Mouse (Mus musculus) kidney, adult 18-20 months (tissue): ENCODE measurements around the gene Slain2.
"Not testable (repeated sequence)": the region's sequence is repeated elsewhere in the genome, so short reads cannot be mapped to it uniquely, and the experiment has no call there.

Source experiments
- DNase-seq: peaks from one replicate; pipeline ENCODE4 v3.0.0; 2021

Gene Slain2

DNA sequence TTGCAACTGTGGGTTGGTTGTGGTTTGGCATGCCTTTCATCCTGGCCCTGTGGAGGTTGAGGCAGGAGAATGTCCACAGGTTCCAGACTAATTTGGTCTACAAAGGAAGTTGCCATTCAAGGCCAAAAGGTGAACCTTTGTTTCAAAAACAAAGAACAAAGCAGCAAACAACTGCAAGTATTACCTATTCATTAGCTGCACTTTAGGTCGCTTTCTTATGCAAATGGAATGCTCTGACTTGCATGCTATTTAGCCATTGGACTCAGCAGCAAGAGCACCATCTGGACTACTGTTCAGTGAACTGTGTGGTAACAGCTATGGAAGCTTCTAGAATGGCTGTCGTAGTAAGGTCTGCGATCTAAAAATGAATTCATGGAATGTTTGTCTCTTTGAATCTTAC, 11.8 kb upstream of the Slain2 start:
- no peak for DNase-seq

DNA sequence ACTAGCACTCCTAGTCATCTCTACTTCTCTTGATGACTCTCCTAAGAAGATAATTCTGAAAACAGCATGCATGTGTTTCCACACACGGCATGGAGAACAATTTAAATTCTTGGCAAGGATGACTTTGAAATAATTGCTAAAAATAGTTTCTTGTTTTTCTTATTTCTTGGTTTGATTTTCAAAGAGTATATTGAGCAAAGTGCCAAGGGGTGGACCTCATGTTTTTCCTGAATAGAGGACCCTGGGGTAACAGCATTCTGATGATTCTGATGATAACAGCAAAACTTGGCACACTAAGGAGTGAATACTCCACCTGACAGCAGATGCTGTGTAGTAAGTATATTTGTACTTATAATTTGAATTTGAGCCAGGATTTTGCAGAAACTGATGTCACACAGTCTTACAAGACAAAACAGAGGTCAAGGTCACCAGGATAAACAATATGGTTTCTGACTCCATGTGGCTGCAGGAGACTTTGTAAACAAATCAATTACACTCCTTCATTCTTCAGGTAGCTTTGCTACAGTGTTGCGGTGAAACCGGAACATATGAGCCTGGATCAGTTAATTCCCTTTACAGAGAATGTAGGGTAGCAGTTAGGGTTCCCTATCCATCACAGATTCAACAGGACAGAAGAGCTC, 11.1 kb upstream of the Slain2 start:
- no peak for DNase-seq

DNA sequence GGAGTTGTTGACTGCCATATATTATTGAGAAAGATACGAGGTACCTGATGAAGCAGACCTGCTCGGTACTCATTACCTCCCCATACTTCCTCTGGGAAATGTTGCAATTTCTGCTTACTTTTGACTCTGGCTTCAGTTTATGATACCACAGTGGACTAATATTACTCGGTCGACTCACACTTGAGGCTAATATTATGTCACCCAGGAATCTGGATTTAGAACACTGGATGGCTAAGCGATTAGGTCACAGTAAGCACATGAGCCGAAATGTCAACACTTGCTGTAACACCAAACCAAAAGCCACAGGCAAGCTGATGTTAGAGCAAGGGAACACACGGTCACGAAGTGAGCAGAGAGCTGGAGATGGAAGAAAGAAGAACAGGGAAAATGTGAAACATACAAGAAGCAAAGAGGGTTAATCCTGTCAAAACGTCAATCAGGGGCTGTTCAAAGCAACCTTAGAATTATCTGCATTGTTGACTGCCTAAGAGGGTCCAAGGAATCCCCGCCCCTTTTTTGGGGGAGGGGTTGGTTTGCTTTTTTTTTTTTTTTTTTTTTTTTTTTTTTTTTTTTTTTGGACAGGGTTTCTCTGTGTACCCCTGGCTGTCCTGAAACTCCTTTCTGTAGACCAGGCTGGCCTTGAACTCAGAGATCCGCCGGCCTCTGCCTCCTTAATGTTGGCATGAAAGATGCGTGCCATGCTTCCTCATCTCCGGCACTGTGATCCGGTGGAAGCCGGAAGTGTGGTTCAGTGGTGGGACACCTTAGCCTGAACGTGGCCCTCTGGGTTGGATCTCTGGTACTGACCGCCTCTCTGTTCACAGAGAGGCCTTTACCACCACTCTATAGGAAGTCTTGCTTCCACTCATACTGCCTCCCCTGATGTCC, 9.0 kb upstream of the Slain2 start:
- no peak for DNase-seq

DNA sequence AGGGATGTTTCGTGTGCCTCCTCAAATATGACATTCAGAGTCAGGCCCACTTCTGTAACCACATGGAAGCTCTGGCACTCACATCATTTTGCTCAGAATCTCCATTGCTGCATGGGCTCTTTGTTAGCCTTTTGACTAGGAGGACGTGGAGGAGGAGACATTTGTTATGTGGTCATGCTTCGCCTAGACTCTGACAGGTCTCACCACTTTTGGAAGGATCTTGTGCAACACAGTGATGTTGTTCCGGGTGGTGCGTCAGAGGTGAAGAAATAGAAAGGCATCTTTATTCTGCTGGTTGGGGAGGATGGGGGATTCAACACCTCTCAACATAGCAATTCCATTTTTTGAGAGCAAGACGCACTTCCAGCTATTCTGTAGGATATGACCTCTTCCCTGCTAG, 6.7 kb upstream of the Slain2 start:
- DNase-seq: no peak

DNA sequence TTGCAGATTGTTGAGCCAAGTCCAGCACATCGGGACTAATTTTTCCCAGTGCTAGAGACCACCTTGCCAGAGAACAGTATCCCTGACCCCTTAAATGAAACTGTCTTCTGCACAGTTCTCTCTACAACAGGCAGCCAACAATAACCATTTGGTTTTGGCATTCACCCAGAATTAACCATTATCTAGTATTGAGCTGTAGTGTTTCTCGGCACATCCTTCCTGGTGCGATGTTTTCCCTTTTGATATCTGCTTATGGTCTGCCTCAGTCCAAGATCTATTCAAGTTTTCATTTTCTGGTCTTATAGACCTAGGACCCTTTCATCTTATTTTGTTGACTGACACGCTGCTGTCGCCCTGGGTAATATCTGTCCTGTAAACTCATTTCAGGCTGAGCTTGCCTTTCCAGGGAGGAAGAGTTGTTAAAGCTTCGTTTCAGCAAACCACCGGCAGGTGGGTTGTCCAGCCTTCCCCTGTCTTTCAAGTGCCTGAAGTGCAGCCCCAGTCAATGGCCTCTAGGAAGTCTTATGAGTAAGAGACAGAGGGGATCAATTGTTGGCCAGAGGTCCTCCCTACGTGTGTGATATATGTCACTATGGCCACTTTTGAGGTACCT, 5.7 kb upstream of the Slain2 start:
- DNase-seq: no peak

DNA sequence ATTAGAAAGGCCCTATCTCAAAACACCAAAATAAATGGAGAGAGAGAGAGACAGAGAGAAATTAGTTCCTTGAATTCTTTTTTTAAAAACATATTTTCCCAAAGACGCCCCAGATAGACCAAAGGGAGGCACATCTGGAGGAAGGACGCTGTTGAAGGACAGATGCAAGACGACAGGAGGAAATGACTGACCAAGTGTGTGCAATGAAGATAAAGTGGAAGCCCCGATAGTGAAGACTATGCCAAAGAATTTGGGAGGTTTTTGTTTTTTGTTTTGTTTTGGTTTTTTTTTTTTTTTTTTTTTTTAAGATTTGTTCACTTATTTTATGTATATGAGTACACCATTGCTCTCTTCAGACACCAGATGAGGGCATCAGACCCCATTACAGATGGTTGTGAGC, 4.7 kb upstream of the Slain2 start:
- no peak for DNase-seq

DNA sequence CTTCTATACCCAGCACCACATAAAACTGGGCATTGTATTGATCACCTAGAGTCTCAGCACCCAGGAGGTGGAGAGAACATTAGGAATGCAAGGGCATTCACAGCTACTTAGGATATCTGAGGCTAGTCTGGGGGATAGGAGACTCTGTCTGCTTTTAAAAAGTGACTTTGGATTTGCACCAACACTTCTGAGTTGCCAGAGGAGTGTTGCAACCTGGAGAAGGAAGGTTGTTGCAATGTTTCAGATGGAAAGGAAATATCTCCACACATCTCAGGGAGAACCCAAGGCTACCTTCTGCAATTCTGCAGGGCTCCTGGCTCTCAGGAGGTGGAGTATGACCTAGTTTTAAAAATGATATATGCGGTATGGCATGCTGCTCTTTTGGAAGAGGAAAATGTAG, 3.7 kb upstream of the Slain2 start:
- no peak for DNase-seq

DNA sequence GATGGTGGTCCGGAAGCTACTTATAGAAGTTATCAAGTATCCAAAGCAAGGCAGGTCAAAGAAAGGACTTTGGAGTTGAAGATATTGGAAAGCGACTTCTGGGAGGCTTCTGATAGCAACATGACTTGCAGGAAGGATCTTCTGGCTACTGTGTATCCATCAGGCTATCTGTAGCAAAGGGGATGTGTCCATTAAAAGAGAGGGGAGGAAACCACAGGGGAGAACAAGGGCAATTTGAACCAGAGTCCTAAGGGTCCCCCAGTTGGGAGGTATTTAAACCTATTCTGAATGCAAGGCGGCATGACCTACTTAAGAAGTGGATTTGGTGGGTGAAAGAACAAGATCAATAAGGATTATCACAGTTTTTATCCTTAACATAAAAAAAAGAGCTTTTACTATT, 2.8 kb upstream of the Slain2 start:
- DNase-seq: no peak

DNA sequence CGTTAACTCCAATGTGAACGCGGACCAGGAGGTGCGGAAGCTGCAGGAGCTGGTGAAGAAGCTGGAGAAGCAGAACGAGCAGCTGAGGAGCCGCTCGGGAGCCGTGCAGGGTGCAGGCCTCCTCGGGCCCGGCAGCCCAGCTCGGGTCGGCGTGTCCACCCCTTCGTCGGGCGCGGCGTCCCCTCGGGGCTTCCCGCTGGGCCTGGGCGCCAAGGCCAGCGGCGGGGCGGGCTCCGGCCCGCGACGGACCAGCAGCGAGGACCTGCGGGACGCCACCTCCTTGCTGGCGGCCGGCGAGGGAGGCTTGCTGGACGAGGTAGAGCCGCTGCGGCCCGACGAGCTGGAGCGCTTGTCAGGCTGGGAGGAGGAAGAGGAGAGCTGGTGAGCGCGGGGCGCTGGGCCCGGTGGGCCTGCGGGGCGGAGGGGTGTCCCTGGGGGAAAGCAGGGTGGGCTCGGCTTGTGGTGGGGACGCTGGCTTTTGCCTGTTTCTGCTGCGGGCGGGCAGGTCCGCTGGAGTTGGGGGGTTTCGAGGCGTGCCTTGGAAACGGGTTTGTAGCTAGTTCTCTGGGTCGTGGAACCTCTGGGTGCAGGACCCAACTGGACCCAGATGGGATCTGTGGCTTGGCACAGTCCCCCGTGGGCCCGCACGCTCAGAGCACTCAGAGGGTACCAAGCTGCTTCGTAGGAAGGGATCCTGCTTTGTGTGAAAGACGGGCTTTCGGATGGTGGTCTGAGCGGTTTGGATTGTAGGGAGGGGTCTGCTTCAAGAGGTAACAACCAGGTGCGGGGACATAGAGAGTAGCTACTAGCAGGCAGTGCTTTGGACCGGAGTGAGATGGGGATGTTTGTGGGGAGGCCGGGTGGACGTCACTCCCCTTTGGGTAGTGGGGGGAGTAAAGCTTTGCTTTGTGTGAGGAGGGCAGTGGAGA, 793 bp downstream of the Slain2 start:
- no peak for DNase-seq

DNA sequence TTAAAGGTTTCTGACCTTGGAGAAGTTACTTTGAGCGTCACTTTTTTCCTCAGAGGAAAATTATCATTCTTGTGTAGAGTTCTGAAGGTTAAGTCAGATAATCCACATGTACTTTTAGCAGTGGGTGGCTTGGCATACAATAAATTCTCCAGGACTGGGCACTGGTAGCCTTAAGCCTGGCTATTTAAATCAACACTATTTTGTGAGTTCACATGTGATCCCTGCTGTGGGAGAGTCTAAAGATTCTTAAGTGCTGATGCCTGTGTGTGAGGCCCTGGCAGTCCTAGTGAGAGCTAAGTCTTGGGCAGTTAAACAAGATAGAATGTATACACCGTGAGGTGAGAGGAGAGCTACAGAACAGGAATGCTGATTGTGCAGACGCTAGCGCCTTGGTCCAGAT, 1.9 kb downstream of the Slain2 start:
- DNase-seq: peak; percentile 14

DNA sequence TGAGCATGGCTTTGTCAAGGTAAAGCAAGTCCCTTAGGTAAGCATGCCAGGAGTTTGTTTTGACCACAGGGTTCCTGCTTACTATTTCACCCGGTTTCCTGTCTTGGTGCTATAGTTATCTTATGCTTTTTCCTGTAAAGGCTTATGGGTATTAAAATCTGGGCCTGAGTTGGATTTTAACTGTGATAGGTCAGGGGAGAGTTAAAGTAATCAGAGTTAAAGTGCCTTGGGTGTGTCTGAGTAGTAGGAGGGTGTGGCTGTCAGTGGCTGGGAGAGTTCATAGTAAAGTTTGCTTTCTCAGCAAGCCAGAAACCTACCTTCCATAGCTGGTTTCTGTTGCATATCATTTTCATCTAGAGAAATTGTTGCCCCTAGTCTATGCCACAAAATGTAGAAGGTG, 2.7 kb downstream of the Slain2 start:
- DNase-seq: no peak

DNA sequence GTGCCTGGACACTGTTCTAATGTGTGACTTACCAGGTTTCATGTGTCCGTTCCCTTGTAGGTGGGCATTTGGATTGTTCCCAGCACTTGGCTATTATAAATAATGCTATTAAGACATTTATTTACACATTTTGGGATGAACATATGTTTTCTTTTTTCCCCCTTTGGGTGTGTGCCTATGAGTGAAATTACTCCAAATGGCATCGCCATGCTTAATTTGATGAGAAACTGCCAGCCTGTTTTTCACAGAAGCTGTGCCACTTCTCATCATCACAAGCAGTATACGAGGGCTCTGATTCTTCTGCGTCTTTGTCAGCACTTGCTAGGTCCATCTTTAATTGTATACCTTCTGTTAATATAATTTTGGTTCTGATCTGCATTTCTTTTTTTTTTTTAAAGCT, 6.3 kb downstream of the Slain2 start:
- DNase-seq: no peak

DNA sequence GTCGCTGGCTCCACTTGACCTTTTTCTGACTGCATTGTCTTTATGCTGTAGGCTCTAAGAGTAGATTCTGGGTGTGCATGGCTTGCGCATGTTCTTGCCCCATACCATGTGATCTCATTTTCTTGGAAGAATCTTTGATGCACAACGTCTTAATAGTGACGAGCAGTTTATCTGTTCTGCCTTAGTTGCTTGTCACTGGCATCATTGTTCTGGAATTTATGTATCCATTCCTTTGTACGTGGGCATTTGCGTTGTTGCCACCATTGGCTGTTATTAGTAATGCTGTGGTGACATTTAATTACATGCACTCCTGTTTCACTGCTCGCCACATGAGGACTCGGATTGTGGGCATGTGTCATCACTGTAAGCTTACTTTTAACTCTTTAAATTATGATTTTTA, 7.1 kb downstream of the Slain2 start:
- no peak for DNase-seq

DNA sequence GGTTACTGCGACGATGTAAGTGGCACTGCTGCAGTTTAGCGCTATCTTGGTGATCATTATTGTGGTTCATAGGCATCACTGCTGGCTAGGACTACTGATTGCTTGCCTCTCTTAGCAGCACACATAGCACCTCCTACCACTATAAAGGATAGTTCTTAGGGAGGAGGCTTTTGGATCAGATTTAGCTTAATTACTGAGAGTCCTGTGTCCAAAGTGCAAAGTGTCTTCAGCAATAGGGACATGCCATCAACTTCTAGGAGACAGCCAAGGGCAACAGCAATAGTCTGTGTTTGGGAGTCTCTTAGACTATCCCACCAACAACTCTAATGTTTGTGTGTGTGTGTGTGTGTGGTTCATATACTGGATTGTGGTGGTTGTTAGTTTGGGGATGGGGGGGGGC, 8.7 kb downstream of the Slain2 start:
- no peak for DNase-seq

DNA sequence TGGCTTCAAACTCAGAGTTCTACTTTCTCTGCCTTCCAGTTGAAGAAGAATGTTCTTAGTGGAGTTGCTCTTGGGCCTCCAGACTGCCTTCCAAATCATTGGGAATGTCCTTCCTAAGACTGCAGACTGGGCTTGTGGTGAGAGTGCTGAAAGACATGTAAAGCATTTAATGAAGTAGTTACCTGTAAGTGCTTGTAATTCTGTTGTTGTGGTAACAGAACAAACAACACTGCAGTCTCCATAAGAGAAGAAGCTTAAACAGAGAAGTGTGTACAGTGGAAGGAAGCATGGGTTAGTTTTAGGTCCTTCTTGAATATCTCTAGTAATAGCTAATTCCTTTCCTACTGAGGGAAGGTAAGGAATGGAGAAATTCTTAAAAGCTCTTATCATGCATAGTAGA, 13.0 kb downstream of the Slain2 start:
- DNase-seq: no peak

DNA sequence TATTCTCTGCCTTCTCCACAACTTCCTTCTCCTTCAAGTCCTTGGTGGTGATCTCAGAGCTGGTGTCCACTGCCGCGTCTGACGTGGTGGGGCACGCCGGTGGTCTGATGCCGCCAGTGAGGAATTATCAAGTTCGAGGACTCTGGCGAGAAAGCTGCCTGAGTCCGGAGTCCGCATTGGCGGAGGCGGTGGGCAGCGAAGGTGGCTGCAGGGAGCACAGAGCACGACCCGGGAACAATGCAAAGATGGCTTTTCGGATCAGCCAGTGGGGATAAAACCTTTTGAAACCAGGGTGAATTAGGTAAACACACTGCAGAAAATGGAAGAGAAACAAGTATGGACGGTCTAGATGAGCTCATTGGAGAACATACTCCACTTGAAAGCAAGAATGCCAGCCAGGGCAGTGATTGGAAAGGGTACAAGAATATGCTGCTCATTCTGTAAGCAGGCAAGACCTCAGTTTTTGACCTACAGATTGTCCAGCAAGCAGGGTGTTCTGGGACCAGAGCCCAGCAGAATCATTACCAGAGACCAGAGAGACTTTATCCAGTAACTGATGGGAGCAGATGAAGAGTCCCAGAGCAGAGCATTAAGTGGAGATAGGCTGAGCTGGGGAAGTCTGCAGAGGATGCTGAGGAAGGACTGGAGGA, 19.0 kb downstream of the Slain2 start:
- DNase-seq: no peak

DNA sequence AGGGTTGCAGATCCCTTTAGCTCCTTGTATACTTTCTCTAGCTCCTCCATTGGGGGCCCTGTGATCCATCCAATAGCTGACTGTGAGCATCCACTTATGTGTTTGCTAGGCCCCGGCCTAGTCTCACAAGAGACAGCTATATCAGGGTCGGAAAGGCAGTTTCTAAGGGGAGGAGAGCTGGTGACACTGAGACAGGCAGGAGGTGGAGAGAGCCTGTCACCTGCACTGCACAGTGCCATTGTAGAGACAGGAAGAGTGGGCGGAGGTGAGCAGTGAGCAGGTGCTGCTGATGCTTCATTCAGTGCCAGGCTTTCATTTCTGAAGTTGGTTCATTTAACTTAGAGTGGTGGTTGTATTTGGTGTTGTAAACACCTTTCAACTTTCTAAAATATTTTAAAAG, 24.3 kb downstream of the Slain2 start:
- DNase-seq: not testable (repeated sequence)

DNA sequence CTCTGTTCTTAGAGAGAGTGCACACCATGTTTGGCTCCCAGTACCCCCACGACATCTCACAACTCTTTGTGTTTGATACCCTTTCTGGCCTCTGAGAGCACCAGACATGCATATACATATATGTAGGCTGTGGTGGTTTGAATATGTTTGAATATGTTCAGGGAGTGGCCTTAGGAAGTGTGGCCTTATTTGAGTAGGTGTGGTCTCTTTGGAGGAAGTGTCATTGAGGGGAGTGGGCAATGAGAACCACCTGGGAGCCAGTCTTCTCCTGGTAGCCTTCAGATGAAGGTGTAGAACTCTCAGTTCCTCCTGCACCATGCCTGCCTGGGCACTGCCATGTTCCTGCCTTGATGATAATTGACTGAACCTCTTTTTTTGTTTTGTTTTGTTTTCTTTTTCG, 25.2 kb downstream of the Slain2 start:
- no peak for DNase-seq

DNA sequence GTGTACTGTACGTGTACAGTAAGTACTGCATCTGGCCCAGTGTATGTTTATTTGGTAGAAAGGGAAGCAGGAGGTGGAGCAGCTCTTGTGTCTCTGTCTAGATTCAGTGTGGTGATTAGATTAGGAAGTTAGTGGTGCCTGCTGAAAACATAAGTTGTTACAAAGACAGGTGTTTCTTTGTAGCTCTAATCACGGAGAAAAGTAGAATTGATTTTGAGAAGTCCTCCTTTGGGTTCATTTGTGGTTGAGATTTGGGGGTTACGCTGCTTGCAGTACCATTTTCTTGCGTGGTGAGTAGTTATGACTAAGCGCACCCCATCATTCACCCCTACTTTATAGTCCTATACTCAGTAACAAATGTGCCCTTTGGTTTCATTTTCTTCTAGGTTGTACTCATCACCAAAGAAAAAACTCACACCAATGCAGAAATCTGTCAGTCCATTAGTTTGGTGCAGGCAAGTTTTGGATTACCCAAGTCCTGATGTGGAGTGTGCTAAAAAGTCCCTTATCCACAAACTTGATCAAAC, 26.9 kb downstream of the Slain2 start:
- no peak for DNase-seq

DNA sequence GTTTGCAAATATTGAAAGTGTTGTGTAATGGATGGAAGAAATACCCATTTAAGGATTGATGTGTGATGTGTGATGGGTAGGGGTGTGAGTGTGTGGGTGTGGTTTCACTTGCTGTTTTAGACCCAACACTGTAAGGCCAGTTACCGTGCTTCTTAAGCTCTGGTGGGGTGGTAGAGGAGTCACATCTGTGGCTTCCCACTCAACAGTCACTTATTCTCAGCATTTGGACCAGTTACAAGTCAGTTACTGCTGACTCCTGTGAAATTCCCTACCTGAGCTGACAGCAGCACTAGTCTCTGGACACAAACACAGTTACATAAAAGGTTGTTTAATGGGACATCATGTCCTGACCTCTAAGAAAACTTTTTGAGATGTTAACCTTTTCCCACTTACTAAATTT, 34.0 kb downstream of the Slain2 start:
- peak; percentile 38 for DNase-seq

DNA sequence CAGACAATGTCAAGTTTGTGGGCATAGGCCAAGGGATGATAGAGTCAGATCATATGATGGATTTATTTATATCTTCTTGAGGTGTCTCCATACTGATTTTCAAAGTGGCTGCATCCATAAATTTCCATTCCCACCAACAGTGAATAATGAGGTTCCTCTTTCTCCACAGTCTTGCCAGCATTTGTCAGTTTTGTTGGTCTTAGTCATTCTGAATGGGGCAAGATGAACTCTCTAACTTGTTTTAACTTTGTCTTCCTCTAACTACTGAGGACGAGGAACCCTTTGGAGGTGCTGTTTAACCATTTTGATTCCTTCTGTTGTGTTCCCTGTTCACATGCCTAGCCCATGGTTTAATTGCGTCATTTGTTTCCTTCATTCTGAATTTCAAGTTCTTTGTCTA, 36.1 kb downstream of the Slain2 start:
- no peak for DNase-seq

DNA sequence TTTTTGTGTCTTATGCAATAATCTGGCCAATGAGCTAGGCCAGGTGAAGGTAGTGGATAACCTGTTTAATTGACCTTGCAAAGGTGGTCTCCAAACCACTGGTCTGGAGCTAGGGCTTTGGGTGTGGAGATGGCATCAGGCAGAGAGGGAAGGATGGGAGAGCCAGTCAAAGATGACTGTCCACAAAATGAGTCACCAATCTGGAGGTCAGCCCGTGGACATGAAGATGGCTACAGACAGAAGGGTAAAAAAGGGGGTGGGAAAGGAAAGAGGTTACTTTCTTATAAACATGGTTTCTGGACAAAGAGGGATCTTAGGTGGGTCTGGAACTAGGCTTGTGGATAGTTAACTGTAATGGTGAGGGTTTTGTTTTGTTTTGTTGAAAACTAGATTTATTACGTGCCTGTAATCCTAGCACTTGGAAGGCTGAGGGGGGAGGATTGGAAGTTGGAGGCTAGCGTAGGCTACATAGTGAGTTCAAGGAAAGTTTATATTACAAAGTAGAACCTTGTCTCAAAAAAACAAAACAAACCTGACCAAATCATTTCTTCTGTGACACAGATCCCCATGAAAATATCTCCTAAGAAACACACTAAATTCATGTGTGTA, 40.0 kb downstream of the Slain2 start:
- DNase-seq: no peak
